Mouse (Mus musculus) liver, embryonic 14.5 days (tissue): ENCODE measurements around the gene Letm1. TPM values are rescaled to one million over a fixed set of nuclear protein-coding genes. Genes with fewer than 3 reads are reported as not detected.

Experiments used
- ATAC-seq: fragments of 200-750 bp; cut with Nextera tagmentation; 2 replicates; pipeline ENCODE4 v1.8.0; 2017; ENCODE audit warnings: moderate number of reproducible peaks, mild to moderate bottlenecking, moderate library complexity; ENCODE audit not compliant: insufficient read depth
- DNase-seq, 3 experiments: peaks; one replicate each; pipeline ENCODE4 v3.0.0-alpha.2; 2012 to 2013; ENCODE audit warnings: low read depth in 3 of 3, low spot score in 3 of 3
- H3K27ac ChIP-seq: fragments of 300-500 bp; sonication (generic); 2 replicates; pipeline ENCODE4 v1.5.1; 2014; ENCODE audit warnings: moderate library complexity, mild to moderate bottlenecking, control low read depth, inconsistent platforms
- H3K27me3 ChIP-seq: fragments of 300-500 bp; sonication (generic); 2 replicates; pipeline ENCODE4 v1.6.1; 2014; ENCODE audit warnings: mild to moderate bottlenecking, low read length, moderate library complexity; ENCODE audit not compliant: control insufficient read depth, insufficient read depth
- H3K36me3 ChIP-seq: fragments of 300-500 bp; sonication (generic); replicated peaks from 2 replicates; pipeline ENCODE4 v1.6.1; 2014; ENCODE audit warnings: low read depth; ENCODE audit not compliant: control insufficient read depth, insufficient read depth
- H3K4me1 ChIP-seq, 2 experiments: fragments of 200-500 bp in 1 of 2; fragments of 300-500 bp in 1 of 2; sonication (generic) in 1 of 2; replicated peaks; 2 replicates each; pipeline ENCODE4 v1.6.1; 2012 to 2014; ENCODE audit warnings: antibody characterized with exemption in 1 of 2, inconsistent platforms in 1 of 2, low read length in 1 of 2; ENCODE audit not compliant: control insufficient read depth in 2 of 2, insufficient read depth in 2 of 2
- H3K4me2 ChIP-seq: fragments of 300-500 bp; sonication (generic); 2 replicates; pipeline ENCODE4 v1.6.1; 2014; ENCODE audit warnings: low read depth, mild to moderate bottlenecking, control low read depth, moderate library complexity
- H3K4me3 ChIP-seq, 2 experiments: fragments of 200-500 bp in 1 of 2; fragments of 300-500 bp in 1 of 2; sonication (generic) in 1 of 2; 2 replicates each; pipeline ENCODE4 v1.5.1; 2012 to 2014; ENCODE audit warnings: low read depth in 2 of 2, low read length in 2 of 2, mild to moderate bottlenecking in 2 of 2, control low read depth in 1 of 2, inconsistent platforms in 1 of 2, moderate library complexity in 1 of 2; ENCODE audit not compliant: insufficient read depth in 1 of 2
- H3K9ac ChIP-seq: fragments of 300-500 bp; sonication (generic); replicated peaks from 2 replicates; pipeline ENCODE4 v1.6.1; 2014; ENCODE audit warnings: mild to moderate bottlenecking, control low read depth, moderate library complexity
- H3K9me3 ChIP-seq: fragments of 300-500 bp; sonication (generic); 2 replicates; pipeline ENCODE4 v1.6.1; 2016; ENCODE audit warnings: low read length, mixed read lengths; ENCODE audit not compliant: control insufficient read depth
- CTCF ChIP-seq: IDR thresholded peaks from 2 replicates; pipeline ENCODE4 v1.5.1; 2016; ENCODE audit warnings: antibody characterized with exemption, low read depth, control low read depth
- EP300 ChIP-seq: IDR thresholded peaks from 2 replicates; pipeline ENCODE4 v1.6.1; 2016; ENCODE audit warnings: antibody characterized with exemption, low read depth
- WGBS: fragments of 180-500 bp; shearing (Covaris S2); extraction: QIAGEN DNeasy Blood & Tissue Kit; methylation state at CpG from one replicate; pipeline ENCODE4 v1.1.7; 2014; ENCODE audit not compliant: insufficient replicate concordance; 5-methylcytosine and 5-hydroxymethylcytosine counted together
- polyA plus RNA-seq, 2 experiments: library from polyadenylated mRNA; depleted of rRNA in 1 of 2; stranded (reverse) in 1 of 2; unstranded in 1 of 2; fragments of >200 nt; fragmentation: Nextera tagmentation in 1 of 2; extraction: Ambion mirVana in 1 of 2; gene quantifications; 2 replicates each; pipeline versions ENCODE4 v1.2.1 to v1.2.3; 2012 to 2014

The Letm1 gene
- polyA plus RNA-seq, 2 experiments, result 7.9 to 13.4 TPM

GRCm38 (mm10) chr5:33733837-33734236 lies 48.8 kb downstream of the Letm1 start:
- H3K9me3 ChIP-seq, result no peaks in the 10 kb centered on the region
- no peak overlapping the region for H3K4me3 ChIP-seq
- no peak for DNase-seq
- H3K4me2 ChIP-seq, result no peak overlapping the region
- no peak for TF ChIP-seq EP300
- no peak for TF ChIP-seq CTCF
- no peak overlapping the region for H3K27ac ChIP-seq
- no peak for ATAC-seq
- H3K9ac ChIP-seq, result no peak overlapping the region
- no peaks in the 10 kb centered on the region for H3K36me3 ChIP-seq
- H3K27me3 ChIP-seq, result no peaks in the 10 kb centered on the region
- no peaks in the 10 kb centered on the region for H3K4me1 ChIP-seq
- whole genome bisulfite sequencing, result 78% methylated on average over 12 of the region's 12 CpGs

GRCm38 (mm10) chr5:33731051-33731450 lies 51.6 kb downstream of the Letm1 start:
- Histone ChIP-seq H3K4me3 (no peak overlapping the region), H3K9ac (no peak overlapping the region), H3K4me1 (no peaks in the 10 kb centered on the region), H3K27me3 (no peaks in the 10 kb centered on the region), H3K9me3 (no peaks in the 10 kb centered on the region), H3K4me2 (no peak overlapping the region), H3K27ac (no peak overlapping the region), H3K36me3 (no peaks in the 10 kb centered on the region)
- DNase-seq (no peak), ATAC-seq (no peak)
- WGBS, result 68% methylated on average over 21 of the region's 21 CpGs
- TF ChIP-seq EP300 (no peak), CTCF (no peak)

- Histone ChIP-seq H3K36me3 (no peaks in the 10 kb centered on the region), H3K4me3 (no peak overlapping the region), H3K4me2 (no peak overlapping the region), H3K9me3 (no peaks in the 10 kb centered on the region), H3K9ac (no peak overlapping the region), H3K4me1 (peaks cover 0 to 3% of the 10 kb centered on the region in 2 experiments; a peak in 1 of 4 replicates), H3K27me3 (no peaks in the 10 kb centered on the region; the same call in 1 of the 2 replicates), H3K27ac (no peak overlapping the region)
- WGBS, result 62% methylated on average over 5 of the region's 5 CpGs
- no peak for ATAC-seq
- DNase-seq, result no peak
- TF ChIP-seq CTCF (no peak), EP300 (no peak)
Observed at GRCm38 (mm10) chr5:33730516-33730915, 52.1 kb downstream of the Letm1 start.

- Histone ChIP-seq H3K36me3 (no peaks in the 10 kb centered on the region), H3K9ac (no peak overlapping the region), H3K27me3 (peaks cover 13% of the 10 kb centered on the region), H3K4me1 (peaks cover 0 to 3% of the 10 kb centered on the region in 2 experiments; a peak in 1 of 4 replicates), H3K9me3 (no peaks in the 10 kb centered on the region), H3K4me2 (no peak overlapping the region), H3K27ac (no peak overlapping the region), H3K4me3 (no peak overlapping the region)
- WGBS, result 68% methylated on average over 7 of the region's 7 CpGs
- no peak for DNase-seq
- no peak for ATAC-seq
- TF ChIP-seq EP300 (no peak), CTCF (no peak)
Observed at GRCm38 (mm10) chr5:33728841-33729240, 53.8 kb downstream of the Letm1 start.

- H3K36me3 ChIP-seq, result no peaks in the 10 kb centered on the region
- DNase-seq, result no peak
- H3K4me2 ChIP-seq, result no peak overlapping the region
- peaks cover 32% of the 10 kb centered on the region for H3K27me3 ChIP-seq
- 36% methylated on average over 1 of the region's 1 CpGs for WGBS
- H3K27ac ChIP-seq, result no peak overlapping the region
- H3K9ac ChIP-seq, result no peak overlapping the region
- no peak for TF ChIP-seq CTCF
- no peak for ATAC-seq
- peaks cover 0 to 3% of the 10 kb centered on the region in 2 experiments; a peak in 1 of 4 replicates for H3K4me1 ChIP-seq
- H3K4me3 ChIP-seq, result no peak overlapping the region
- H3K9me3 ChIP-seq, result no peaks in the 10 kb centered on the region
Observed at GRCm38 (mm10) chr5:33726891-33727290, 55.7 kb downstream of the Letm1 start.
